Mouse (Mus musculus) testis, adult 2 months (tissue): Measurements from ENCODE around the gene Xpnpep2. TPM values are rescaled to one million over a fixed set of nuclear protein-coding genes. Genes with fewer than 3 reads are reported as not detected.

Source experiments
- H3K27ac ChIP-seq: fragments of 200-500 bp; 2 replicates; pipeline ENCODE4 v1.5.1; 2012; ENCODE audit warnings: low read depth, low read length; ENCODE audit not compliant: control insufficient read depth, insufficient read depth
- H3K27me3 ChIP-seq: fragments of 200-500 bp; 2 replicates; pipeline ENCODE4 v1.6.1; 2012; ENCODE audit warnings: mild to moderate bottlenecking, low read length, moderate library complexity; ENCODE audit not compliant: control insufficient read depth, insufficient read depth
- H3K36me3 ChIP-seq: fragments of 200-500 bp; 2 replicates; pipeline ENCODE4 v1.6.1; 2012; ENCODE audit warnings: mild to moderate bottlenecking, low read length; ENCODE audit not compliant: control insufficient read depth, insufficient read depth
- H3K4me1 ChIP-seq: fragments of 200-500 bp; 2 replicates; pipeline ENCODE4 v1.6.1; 2012; ENCODE audit warnings: low read length; ENCODE audit not compliant: control insufficient read depth, insufficient read depth
- H3K4me3 ChIP-seq: fragments of 200-500 bp; 2 replicates; pipeline ENCODE4 v1.5.1; 2012; ENCODE audit warnings: low read depth, mild to moderate bottlenecking, low read length, moderate library complexity, mixed read lengths; ENCODE audit not compliant: control insufficient read depth
- CTCF ChIP-seq: fragments of 200-500 bp; IDR thresholded peaks from 2 replicates; pipeline ENCODE4 v1.5.1; 2012; ENCODE audit warnings: low read depth, mild to moderate bottlenecking, inconsistent platforms, low read length, moderate library complexity; ENCODE audit not compliant: control insufficient read depth, insufficient read depth, insufficient replicate concordance
- POLR2A ChIP-seq: fragments of 200-500 bp; IDR thresholded peaks from 2 replicates; pipeline ENCODE4 v1.6.1; 2012; ENCODE audit warnings: low read depth, mild to moderate bottlenecking, inconsistent platforms, low read length, moderate library complexity; ENCODE audit not compliant: control insufficient read depth
- polyA plus RNA-seq: library from polyadenylated mRNA; depleted of rRNA; stranded (reverse); fragments of >200 nt; gene quantifications from 2 replicates; pipeline ENCODE4 v1.2.3, GENCODE M21; 2012

The Xpnpep2 gene
- polyA plus RNA-seq, 1 experiment: 0.16 TPM

DNA sequence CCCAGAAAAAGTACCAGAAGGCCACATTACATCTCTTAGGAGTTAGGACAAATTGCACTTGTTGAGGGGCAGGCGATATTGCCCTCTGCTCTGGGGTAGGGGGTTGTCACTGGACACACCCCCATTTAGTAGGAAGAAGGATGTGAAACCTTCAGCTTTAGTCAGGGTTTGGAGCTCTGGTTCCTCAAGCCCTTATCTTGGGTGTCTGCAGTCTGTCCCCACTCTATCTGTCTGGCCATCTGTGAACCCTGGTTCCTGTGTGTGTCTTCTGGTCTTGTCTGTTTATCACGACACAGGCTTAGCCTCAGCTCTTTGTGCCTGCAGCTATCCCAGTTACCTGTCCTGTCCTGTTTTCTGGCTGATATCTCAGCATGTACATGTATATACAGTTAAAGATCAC lies 44.9 kb downstream of the Xpnpep2 start:
- H3K36me3 ChIP-seq: no peaks in the 10 kb centered on the region
- no peaks in the 10 kb centered on the region for H3K4me1 ChIP-seq
- H3K27ac ChIP-seq: no peak overlapping the region
- H3K4me3 ChIP-seq: no peak overlapping the region
- TF ChIP-seq CTCF (no peak), POLR2A (no peak)
- no peaks in the 10 kb centered on the region for H3K27me3 ChIP-seq

DNA sequence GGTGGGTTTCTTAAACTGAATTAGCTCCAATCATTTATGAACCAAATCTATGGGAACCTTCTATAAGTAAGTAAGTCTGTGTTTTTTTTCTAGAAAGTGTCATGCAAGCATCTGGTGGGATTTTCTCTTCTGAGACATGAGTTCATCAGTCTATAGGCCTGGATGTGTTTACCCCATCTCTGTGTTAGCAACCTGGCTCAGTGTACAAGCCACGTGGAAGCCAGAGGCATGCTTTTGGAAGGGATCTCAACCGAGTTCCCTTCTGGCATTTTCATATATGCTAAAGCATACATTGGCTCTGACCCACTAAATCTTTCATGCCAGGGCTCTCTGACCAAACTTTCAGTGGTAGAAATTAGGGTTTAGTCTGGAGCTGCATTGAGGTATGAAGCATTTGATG lies 45.4 kb downstream of the Xpnpep2 start:
- Histone ChIP-seq H3K4me3 (no peak overlapping the region), H3K27me3 (no peaks in the 10 kb centered on the region), H3K4me1 (no peaks in the 10 kb centered on the region), H3K36me3 (no peaks in the 10 kb centered on the region), H3K27ac (no peak overlapping the region)
- TF ChIP-seq POLR2A: no peak
- TF ChIP-seq CTCF: no peak

DNA sequence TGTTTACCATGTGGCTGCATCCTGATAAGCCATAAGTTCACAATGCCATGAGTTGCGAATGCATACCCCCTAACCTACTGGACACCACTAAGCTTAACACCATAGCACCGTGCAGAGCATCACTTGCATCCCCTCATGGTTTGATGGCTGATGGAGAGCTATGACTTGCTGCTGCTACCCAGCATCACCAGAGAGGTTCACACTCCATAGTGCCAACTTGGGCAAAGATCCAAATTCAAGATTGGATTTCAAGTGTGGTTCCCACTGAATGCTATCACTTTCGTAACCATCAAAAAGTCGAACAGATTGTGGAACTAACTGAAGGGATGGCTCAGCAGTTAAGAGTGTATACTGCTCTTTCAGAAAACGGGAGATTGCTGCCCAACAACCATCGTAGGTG lies 47.0 kb downstream of the Xpnpep2 start:
- Histone ChIP-seq H3K4me3 (no peak overlapping the region), H3K27ac (no peak overlapping the region), H3K36me3 (no peaks in the 10 kb centered on the region), H3K27me3 (no peaks in the 10 kb centered on the region), H3K4me1 (no peaks in the 10 kb centered on the region)
- TF ChIP-seq POLR2A (no peak), CTCF (no peak)

DNA sequence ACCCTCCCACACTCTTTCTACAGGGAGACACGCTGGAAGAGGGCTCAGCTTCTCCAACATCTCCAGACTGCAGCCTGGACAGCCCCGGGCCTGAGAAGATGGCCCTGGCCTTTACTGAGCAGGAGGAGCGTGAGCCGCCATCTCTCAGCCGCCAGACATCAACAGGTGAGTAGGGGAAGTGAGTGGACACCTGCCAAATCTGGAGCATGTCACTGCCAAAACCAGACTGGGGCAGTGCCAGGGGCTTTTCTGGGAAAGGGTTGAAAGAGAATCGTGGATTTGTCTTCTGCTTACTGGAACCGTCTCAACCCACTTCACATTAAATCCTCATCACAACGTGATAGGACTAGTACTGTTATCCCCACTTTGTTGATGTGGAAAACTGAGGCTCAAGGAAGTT lies 48.9 kb downstream of the Xpnpep2 start:
- no peaks in the 10 kb centered on the region for H3K27me3 ChIP-seq
- H3K4me1 ChIP-seq: no peaks in the 10 kb centered on the region
- no peaks in the 10 kb centered on the region for H3K36me3 ChIP-seq
- H3K27ac ChIP-seq: no peak overlapping the region
- no peak for TF ChIP-seq POLR2A
- no peak for TF ChIP-seq CTCF
- no peak overlapping the region for H3K4me3 ChIP-seq

DNA sequence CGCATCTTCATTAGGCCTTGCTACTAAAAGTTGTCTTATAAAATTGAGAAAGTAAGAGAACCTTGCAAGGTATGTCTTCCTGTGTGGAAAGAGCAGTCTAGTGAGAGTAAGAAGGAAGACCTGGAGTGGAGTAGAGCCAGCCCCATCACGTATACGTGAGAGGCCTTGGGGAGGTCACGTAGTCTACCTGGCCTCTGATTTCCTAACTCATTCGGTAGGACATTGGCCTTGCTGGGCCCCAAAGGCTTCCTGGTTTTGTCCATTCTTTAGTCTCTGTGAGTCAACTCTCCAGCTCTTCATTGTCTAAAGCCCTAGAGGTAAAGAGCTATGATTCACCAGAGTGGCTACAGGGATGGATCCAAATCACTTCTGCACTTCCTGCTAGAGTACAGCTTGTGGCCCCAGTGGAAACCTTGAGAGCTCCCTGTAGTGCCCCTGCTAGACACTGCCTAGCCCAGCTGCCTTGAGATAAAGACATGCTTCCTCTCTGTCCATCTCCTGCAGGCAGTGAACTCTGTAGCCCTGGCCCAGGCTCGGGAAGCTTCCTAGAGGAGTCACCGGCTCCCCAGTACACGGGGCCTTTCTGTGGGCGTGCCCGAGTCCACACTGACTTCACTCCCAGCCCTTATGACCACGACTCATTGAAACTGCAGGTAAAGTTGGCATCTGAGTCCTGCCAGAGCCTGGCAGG lies 49.8 kb downstream of the Xpnpep2 start:
- no peak for TF ChIP-seq CTCF
- no peak for TF ChIP-seq POLR2A
- no peak overlapping the region for H3K4me3 ChIP-seq
- no peak overlapping the region for H3K27ac ChIP-seq
- no peaks in the 10 kb centered on the region for H3K36me3 ChIP-seq
- no peaks in the 10 kb centered on the region for H3K4me1 ChIP-seq
- no peaks in the 10 kb centered on the region for H3K27me3 ChIP-seq

DNA sequence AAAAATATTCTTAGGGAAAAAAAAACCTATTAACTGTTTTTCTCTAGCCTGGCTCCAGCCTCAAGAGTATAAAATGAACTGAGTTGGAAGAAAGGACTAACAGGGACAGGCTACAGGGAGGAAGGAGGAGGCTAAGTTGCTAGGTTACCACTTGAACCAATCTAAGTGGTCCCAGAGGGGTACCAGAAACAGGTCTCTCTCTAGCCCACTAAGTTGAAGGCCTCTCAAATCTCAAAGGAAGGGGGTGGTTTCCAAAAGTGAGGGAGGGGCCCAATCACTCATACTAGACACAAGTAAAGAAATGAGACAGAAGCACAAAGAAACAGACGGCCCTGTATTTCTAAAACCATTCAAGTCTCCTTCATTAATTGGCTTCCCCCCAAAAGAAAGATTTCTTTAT lies 61.4 kb downstream of the Xpnpep2 start:
- Histone ChIP-seq H3K4me1 (no peaks in the 10 kb centered on the region), H3K27ac (no peak overlapping the region), H3K4me3 (no peak overlapping the region), H3K27me3 (no peaks in the 10 kb centered on the region), H3K36me3 (no peaks in the 10 kb centered on the region)
- TF ChIP-seq CTCF: no peak
- no peak for TF ChIP-seq POLR2A

DNA sequence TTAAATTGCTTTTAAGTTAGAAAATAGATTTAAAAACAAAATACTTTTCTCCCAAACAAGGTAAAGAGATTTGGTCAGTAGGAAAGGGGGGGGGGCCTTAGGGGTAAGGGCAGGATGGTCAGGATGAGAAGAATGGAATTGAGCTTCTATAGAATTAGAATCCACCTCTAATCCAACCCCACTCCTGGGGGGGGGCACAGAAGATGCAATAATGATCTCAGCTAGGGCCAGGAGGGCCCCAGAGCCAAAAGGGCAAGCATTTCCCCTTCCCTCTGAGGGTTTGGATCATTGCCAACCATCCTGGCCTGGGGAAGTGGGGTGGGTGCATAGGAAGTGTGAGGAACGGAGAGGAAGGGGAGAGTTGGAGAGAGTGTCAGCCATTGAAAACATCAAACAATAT lies 61.8 kb downstream of the Xpnpep2 start:
- no peaks in the 10 kb centered on the region for H3K4me1 ChIP-seq
- no peaks in the 10 kb centered on the region for H3K36me3 ChIP-seq
- no peak for TF ChIP-seq CTCF
- no peak for TF ChIP-seq POLR2A
- no peak overlapping the region for H3K4me3 ChIP-seq
- H3K27me3 ChIP-seq: no peaks in the 10 kb centered on the region
- no peak overlapping the region for H3K27ac ChIP-seq
